Mouse (Mus musculus): Measurements from ENCODE around the gene Catsperz. TPM values are rescaled to one million over a fixed set of nuclear protein-coding genes. Genes with fewer than 3 reads are reported as not detected.

The Catsperz gene
- total RNA-seq, 4 experiments from 2014 or later, result not detected

DNA sequence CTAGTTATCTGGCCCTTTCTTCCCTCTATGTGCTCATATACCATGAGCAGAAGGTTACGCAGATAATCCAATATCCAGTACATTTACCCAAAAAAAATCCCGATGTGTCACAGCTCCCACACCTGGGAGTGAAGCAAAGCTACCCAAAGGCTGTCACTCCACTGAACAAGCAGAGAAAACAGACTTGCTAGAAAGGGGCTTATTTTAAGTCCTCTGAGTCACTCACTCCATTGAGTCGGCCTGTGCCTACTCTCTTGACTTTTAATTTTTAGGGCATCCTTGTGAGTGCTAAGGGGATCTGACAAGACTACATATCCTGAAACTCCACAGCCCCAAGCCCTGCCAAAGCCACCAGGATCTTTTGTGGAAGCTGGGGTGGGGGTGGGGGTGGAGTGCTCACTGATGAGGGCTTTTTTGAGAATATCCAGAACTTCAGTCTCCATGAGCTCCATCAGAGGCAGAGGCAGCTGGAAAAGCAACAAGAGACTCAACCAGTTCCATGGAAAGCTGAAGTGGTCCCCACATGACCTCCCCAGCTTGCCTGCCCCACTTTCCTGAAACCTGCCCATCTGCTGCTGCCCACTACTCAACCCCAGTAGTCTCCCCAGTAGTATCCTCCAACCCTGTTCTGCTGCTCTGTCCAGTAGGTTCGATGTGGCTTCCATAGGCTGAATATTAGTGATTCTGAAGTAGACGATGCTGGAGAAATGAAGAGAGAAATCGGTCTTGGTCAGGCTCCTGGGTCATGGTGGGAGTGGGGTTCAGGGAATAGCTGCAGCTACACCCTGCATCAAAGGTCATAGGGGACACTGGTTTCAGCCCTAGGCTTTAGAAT, 2.1 kb downstream of the Catsperz start:
- no peak for DNase-seq

GRCm38 (mm10) chr19:6921647-6922567, 3.3 kb downstream of the Catsperz start, which contains the start of gene Esrra:
Esrra (minus strand) TSS chr19:6921813.
- DNase-seq, result peak; percentile 100

DNA sequence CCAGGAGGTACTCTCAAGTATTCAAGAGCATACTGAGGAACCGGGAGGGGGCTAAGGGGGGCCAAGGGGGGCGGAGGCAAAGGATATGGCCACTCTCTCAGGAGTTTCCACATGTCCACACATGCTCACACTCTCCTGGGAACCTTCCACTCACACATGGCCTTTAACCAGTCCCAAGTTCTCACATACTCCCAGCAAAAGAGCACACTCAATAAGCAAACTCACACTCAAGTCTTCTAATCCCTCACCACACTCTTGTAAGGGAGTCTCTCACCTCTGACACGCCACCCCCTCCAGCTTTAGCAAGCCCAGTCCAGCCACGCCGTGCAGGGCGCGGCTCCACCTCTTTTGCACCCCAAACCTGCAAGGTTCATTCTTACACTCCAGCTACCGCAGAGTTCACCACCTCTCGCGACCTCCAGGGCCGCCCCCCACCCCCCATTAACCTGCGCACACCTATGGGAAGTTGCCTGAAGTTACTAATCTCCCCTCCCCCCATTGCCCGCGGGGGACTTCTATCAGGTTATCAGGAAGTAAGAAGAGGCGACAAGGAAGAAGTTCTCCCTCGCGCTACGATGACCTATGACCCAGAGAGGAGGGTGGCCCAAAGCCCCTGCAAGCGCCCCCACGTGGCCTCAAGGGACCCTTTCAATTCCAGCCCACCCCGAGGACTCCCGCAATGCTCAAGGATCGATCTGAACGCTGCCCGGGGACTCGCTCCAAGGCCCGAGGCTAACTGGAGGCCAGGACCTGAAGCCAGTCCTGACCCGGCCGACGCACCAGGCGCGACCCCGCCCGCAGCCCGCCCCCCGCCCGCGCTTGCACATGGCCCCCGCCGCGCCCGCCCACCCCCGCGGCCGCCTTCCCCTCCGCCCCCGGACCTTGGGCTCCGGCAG, 4.2 kb downstream of the Catsperz start:
- DNase-seq, result peak; percentile 64

- peak; percentile 68 for DNase-seq
These were observed 5.1 kb downstream of the Catsperz start for GRCm38 (mm10) chr19:6919876-6920740.

- DNase-seq, result no peak
These were observed 5.7 kb downstream of the Catsperz start for GRCm38 (mm10) chr19:6919431-6919830.

- no peak for DNase-seq
These were observed 6.9 kb downstream of the Catsperz start for GRCm38 (mm10) chr19:6918321-6918720.

DNA sequence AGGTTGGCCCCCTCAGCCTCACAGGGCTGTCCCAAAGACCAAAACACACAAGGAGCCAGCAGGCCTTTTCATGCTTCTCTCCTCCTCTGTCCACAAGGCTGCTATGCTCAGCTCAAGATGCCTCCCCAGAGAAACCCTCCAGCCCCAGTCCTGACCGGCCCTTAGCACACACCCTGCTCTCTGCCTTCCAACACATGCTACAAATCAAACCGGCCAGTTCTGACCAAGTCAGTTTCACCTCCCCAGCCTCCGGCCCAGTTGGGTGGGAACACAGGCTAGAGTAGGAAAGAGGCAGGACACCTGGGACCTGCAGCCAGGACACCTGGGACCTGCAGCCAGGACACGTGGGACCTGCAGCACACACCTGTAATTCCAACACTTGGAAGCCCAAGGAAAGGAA, 8.7 kb downstream of the Catsperz start:
- DNase-seq, result no peak

- no peak for DNase-seq
These were observed 9.9 kb downstream of the Catsperz start for GRCm38 (mm10) chr19:6915276-6915675.

DNA sequence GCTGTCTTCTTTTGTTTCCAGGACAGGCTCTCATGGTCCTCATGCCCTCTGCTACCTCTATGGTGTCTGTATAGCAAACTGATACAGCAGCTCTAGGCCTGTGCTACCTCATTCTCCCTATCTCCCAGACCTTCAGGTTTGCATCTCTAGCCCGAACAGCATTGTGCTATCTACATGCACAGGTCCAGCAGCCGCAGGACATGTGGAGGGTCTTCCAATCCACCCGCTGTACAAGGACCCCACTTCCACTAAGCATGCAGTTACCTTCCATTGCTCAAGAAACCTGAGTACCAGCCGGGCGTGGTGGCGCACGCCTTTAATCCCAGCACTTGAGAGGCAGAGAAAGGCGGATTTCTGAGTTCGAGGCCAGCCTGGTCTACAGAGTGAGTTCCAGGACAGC, 10.6 kb downstream of the Catsperz start:
- DNase-seq, result no peak

DNA sequence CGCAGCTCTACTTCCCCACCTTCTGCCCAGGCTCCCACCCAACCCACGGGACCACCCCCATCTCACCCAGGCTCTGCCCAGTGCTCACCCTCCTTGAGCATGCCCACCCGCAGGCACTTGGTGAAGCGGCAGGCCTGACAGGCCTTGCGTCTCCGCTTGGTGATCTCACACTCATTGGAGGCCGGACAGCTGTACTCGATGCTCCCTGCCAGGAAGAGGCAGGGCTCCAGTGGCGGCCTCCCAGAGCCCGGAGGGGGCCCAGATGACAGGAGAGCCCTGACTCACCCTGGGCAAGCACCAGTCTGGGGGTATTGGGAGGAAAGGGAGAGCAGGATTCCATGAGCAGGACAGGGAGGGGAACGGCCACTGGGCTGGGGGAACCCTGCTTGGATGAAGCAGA, 11.2 kb downstream of the Catsperz start:
- DNase-seq, result no peak

- DNase-seq, result no peak
These were observed 12.1 kb downstream of the Catsperz start for GRCm38 (mm10) chr19:6913036-6913435.

DNA sequence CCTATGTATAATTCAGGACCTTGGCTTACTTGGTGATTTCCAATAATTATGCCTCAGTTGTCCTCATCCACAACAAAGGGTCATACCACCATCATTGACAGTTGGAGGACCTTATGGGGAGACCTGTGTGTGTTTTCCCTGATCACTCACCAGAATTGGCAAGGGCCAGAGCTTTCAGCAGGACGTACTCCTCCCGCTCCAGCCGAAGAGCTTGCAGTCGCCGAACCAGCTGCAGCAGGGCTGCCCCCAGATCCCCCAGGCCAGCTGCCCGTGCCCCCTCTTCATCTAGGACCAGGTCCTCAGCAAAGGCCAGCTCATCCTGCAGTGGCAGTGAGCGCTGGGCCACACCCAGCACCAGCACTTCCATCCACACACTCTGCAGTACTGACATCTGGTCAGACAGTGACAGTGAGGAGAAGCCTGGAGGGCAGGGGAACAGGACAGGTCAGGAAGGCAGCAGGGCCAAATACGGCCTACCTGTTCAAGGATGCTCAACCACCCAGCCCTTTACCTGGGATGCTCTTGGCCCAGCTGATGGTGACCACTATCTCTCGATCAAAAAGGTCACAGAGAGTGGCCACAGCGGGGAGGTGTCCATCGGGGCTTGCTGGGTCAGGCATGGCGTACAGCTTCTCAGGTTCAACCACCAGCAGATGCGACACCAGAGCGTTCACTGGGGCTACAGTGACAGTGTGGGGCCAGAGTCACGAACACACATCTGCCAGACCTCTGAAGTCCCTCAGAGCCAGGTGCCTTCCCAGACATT, 12.8 kb downstream of the Catsperz start:
- DNase-seq, result no peak

- DNase-seq, result no peak
These were observed 13.8 kb downstream of the Catsperz start for GRCm38 (mm10) chr19:6911101-6912074.

DNA sequence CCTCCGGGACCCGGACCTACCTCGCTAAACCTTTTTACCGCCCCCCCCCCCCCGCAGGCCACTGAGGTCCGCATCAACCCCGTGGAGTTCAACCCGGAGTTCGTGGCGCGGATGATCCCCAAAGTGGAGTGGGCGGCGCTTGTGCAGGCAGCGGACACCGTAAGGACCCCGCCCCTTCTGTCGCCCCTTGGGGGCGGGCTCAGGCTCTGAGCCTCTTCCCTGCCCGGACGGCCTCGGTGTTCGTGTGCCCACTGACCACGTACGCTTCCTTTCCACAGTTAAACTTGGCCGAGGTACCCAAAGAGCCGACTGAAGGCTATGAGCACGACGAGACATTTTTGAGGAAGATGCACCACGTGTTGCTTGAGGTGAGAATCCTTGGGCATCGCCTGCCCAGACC, 14.9 kb downstream of the Catsperz start:
- DNase-seq, result peak; percentile 53

- DNase-seq, result peak; percentile 89
These were observed 15.5 kb downstream of the Catsperz start, which contains the start of the genes Trmt112 and Prdx5 for GRCm38 (mm10) chr19:6909507-6910289. Trmt112 (plus strand) TSS chr19:6909698. Prdx5 (minus strand) TSS chr19:6910106.

- no peak for DNase-seq
These were observed 16.2 kb downstream of the Catsperz start for GRCm38 (mm10) chr19:6909021-6909420.

DNA sequence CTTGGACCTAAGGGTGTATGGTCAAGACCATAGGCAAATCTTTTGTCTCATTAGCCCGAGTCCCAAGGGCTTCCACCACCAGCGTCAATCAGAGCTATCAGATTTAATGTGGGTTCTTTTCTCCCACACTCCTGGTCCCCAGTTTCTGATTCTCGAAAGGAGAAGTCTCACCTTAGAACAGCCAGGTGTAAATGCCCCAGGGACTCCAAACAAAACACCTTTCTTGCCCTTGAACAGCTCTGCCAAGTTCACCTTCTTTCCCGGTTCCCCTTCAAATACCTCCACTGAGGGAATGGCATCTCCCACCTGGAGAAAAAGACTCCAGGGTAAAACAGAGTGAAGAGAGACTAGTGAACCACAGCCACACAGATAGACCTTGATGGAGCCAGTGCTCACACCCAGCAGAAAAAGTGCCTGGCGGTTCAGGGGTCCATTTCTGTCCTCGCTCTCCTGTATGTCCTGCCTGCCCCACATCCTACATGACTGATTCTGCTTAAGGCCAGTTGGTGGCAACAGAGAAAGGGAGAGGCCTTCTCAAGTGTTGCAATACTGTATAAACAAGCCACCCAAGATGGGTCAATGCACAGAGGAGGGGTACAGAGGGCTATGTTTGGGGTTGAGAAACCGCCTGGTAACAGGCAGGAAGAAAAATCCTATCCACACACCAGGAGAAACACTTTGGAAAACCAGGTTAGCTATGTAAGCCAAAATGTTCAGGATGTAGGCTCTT, 17.2 kb downstream of the Catsperz start:
- no peak for DNase-seq
